Mouse (Mus musculus) stomach, postnatal 0 days (tissue): Measurements from ENCODE around the gene Maff.

Source experiments
- CTCF ChIP-seq: IDR thresholded peaks from 2 replicates; pipeline ENCODE4 v1.5.1; 2016; ENCODE audit warnings: antibody characterized with exemption, low read depth, mild to moderate bottlenecking, moderate library complexity
- EP300 ChIP-seq: optimal IDR thresholded peaks from 2 replicates; pipeline ENCODE3; 2016; ENCODE audit warnings: antibody characterized with exemption

DNA sequence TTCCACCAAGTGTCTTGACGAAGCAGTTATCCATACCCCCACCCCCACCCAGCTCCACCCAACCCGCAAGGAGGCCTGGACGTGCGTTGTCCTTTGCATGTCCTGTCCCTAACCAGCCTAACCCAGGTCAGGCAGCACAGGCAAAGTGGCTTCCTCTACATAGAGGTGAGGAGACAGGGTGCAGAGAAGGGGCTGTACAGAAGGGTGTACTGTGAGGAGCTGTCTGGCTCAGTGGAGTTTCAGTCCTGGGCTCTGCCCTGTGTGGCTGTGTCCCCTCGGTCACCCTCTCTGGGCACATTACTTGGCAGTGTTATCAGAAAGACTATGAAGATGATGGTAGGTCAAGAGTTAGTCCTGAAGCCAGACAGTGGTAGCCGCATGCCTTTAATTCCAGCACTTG lies 6.1 kb downstream of the Maff start:
- no peak for TF ChIP-seq CTCF
- no peak for TF ChIP-seq EP300
